Comparison of ENCODE assay signal across 14 mouse cellular contexts in genomic region chr13:52009766-52010165, GRCm38 (mm10).
"Had no signal": no experiment of that assay in that cellular context is flagged by ENCODE, and none has a peak within 500 bp of the region (broad histone marks: within the 10 kb centered on the region; RNA-seq: fewer than 3 reads in every experiment).

No protein-coding gene starts in this region.

- H3K36me3 ChIP-seq: lung, embryonic 15.5 days; midbrain, embryonic 13.5 days; midbrain, embryonic 15.5 days; neural tube, embryonic 12.5 days had no signal

- H3K4me3 ChIP-seq: lung, embryonic 15.5 days; megakaryocyte, embryonic 14.5 days; midbrain, embryonic 13.5 days; midbrain, embryonic 15.5 days; neural tube, embryonic 12.5 days had no signal

- H3K9me3 ChIP-seq: lung, embryonic 15.5 days; midbrain, embryonic 13.5 days; midbrain, embryonic 15.5 days; neural tube, embryonic 12.5 days had no signal

- H3K9ac ChIP-seq: lung, embryonic 15.5 days; midbrain, embryonic 13.5 days; midbrain, embryonic 15.5 days; neural tube, embryonic 12.5 days had no signal

- DNase-seq: lung, adult 2 months; lung, postnatal 14 days; right cerebral cortex, postnatal 14 days; thymus, adult 2 months; thymus, postnatal 25 days; thymus, postnatal 4 days had no signal

- H3K27ac ChIP-seq: lung, embryonic 15.5 days; macrophage; midbrain, embryonic 13.5 days; midbrain, embryonic 15.5 days; neural tube, embryonic 12.5 days had no signal

- H3K27me3 ChIP-seq: lung, embryonic 15.5 days; midbrain, embryonic 15.5 days; neural tube, embryonic 12.5 days had no signal

- ATAC-seq: lung, postnatal 0 days; midbrain, embryonic 13.5 days; midbrain, embryonic 15.5 days had no signal

- H3K4me2 ChIP-seq: lung, embryonic 15.5 days; midbrain, embryonic 11.5 days; midbrain, embryonic 13.5 days; midbrain, embryonic 15.5 days; neural tube, embryonic 12.5 days had no signal
